Mouse (Mus musculus) brown adipose tissue, adult 24 weeks (tissue): ENCODE measurements around the gene Mul1. TPM values are rescaled to one million over a fixed set of nuclear protein-coding genes. Genes with fewer than 3 reads are reported as not detected.
"Not testable (repeated sequence)": the region's sequence is repeated elsewhere in the genome, so short reads cannot be mapped to it uniquely, and the experiment has no call there.

Source experiments
- H3K27ac ChIP-seq: fragments of 200-500 bp; replicated peaks from 2 replicates; pipeline ENCODE4 v1.5.1; 2012; ENCODE audit warnings: low read depth, mild to moderate bottlenecking, low read length
- H3K4me1 ChIP-seq: fragments of 200-500 bp; 2 replicates; pipeline ENCODE4 v1.6.1; 2012; ENCODE audit warnings: low read length, mixed read lengths; ENCODE audit not compliant: control insufficient read depth, insufficient read depth, insufficient read length
- H3K4me3 ChIP-seq: fragments of 200-500 bp; 2 replicates; pipeline ENCODE4 v1.5.1; 2012; ENCODE audit warnings: low read depth, mild to moderate bottlenecking, low read length, moderate library complexity; ENCODE audit not compliant: insufficient read depth
- polyA plus RNA-seq: library from polyadenylated mRNA; stranded (reverse); fragments of >200 nt; gene quantifications from 2 replicates; pipeline ENCODE4 v1.2.4, GENCODE M21; 2012; ENCODE audit not compliant: missing spikeins, insufficient read depth, insufficient read length

Mul1 gene
- polyA plus RNA-seq, 1 experiment = 29.9 TPM

DNA sequence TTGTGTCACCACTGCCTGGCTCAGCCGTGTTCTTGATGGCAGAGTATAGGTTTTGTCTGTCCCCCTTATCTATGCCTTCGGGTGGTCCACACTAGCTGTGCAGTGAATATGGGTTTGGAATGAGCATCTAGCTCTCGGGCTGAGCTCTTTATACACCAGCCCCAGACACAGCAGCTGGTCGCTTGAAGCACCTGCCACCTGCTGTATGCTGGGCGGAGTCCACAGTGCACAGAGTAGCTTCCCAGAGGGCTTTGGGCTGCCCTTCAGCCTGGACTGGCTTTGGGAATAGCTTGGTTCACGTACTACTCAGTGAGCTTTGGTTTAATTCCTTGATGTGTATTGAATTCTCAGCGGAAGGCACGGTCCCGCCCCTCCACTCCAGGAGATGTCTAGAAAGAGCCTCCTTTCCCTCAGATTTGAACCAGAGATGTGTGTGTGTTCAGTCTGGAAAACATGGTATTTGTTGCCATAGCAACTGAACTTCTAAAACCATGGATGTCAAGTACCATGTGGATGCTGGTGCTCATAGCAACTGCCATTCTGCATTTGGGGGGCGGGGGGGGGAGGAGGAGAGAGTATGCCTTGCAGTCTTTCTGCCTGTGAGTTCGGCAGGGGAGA lies 16.0 kb upstream of the Mul1 start:
- Histone ChIP-seq H3K4me3 (no peak overlapping the region), H3K27ac (no peak overlapping the region), H3K4me1 (peaks cover 5% of the 10 kb centered on the region; the same call in 1 of the 2 replicates)

GRCm38 (mm10) chr4:138425028-138425427 lies 9.4 kb upstream of the Mul1 start:
- H3K27ac ChIP-seq = no peak overlapping the region
- H3K4me1 ChIP-seq = no peaks in the 10 kb centered on the region
- H3K4me3 ChIP-seq = no peak overlapping the region

GRCm38 (mm10) chr4:138425604-138426003 lies 8.9 kb upstream of the Mul1 start:
- H3K4me1 ChIP-seq, H3K4me3 ChIP-seq: not testable (repeated sequence)

GRCm38 (mm10) chr4:138426778-138427705 lies 7.4 kb upstream of the Mul1 start:
- H3K4me1 ChIP-seq = no peaks in the 10 kb centered on the region
- H3K27ac ChIP-seq = no peak overlapping the region
- peak overlapping the region; percentile 24 for H3K4me3 ChIP-seq

More at GRCm38 (mm10) chr4:138425604-138426003, 8.9 kb upstream of the Mul1 start:
- not testable (repeated sequence) for H3K27ac ChIP-seq

DNA sequence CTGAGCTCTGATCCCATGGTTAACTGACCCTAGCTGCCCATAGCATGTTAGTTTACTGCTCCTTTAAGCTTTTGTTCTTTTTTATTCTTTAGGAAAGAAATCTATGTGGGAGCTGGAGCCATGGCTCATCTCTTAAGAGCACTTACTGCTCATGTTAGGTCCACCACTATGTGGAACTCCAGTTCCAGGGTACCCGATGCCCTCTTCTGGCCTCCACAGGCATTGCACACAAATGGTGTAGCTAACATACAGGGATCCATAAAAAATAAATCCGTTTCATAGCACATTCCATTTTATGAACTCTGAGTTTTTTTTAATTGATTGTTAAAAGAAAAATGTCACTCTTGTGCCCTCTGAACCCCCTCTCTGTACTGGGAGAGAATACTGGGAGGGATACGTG lies 4.7 kb upstream of the Mul1 start:
- H3K4me3 ChIP-seq = no peak overlapping the region
- no peak overlapping the region for H3K27ac ChIP-seq
- H3K4me1 ChIP-seq = no peaks in the 10 kb centered on the region

DNA sequence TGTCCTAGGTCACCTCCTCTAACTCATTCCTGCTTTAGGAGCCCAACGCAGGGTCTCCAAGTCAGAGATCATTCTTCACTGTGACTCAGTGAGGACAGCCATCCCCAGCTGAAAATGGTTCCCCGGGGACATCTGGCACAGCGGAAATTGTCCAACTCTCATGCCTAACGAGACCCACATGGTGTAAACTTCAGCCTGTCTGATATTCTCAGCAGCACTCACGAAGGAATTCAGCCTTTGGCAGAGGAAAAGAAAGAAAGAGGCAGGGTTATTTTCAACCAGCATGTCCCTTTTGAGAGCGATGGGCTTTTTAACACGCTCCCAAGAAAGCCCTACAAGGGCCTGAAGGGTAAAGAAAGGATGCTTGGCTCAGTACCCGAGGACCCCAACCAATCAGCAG lies 3.1 kb upstream of the Mul1 start:
- Histone ChIP-seq H3K4me3 (no peak overlapping the region), H3K4me1 (no peaks in the 10 kb centered on the region), H3K27ac (no peak overlapping the region)

GRCm38 (mm10) chr4:138440062-138440461 lies 5.6 kb downstream of the Mul1 start:
- Histone ChIP-seq H3K4me3 (no peak overlapping the region), H3K4me1 (no peaks in the 10 kb centered on the region), H3K27ac (no peak overlapping the region)

DNA sequence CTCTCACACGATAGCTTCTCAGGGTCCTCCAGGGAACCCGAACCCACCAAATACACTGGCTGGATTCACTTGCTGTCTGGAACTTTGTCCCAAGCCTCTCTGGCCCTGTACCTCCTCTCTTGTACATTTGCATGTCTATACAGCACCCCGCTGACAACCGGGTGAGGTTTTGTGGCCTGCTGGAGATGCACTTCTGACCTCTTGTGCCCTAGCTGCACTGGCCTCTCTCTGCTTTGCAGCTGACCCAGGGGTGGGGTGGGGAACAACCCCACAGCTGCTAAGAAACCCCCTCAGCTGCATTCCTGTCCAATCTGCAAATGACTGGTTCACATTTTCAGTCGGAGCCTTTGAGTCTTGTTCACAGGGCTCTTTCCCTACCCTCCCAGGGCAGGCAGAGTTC lies 10.5 kb downstream of the Mul1 start:
- no peak overlapping the region for H3K27ac ChIP-seq
- H3K4me3 ChIP-seq = no peak overlapping the region
- H3K4me1 ChIP-seq = no peaks in the 10 kb centered on the region

DNA sequence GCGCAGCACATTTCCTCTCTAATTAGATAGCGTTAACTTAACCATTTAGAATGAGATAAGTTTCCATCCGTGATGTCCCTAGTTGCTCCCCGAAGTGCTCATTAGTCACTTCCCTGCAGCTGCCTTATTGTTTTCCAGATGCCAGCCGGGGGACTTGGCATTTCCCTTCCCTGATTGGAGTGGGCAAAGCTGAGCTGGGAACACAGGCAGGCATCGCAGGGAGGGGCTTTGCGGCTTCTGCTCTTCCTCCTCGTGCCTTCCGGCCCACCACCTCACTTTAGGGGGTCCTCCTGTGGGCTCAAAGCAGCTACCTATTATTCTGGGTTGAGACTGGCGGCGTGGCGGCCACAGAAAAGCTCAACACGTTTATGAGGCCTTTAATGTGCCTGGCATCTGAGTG lies 12.5 kb downstream of the Mul1 start:
- Histone ChIP-seq H3K4me1 (no peaks in the 10 kb centered on the region), H3K27ac (no peak overlapping the region), H3K4me3 (no peak overlapping the region)

DNA sequence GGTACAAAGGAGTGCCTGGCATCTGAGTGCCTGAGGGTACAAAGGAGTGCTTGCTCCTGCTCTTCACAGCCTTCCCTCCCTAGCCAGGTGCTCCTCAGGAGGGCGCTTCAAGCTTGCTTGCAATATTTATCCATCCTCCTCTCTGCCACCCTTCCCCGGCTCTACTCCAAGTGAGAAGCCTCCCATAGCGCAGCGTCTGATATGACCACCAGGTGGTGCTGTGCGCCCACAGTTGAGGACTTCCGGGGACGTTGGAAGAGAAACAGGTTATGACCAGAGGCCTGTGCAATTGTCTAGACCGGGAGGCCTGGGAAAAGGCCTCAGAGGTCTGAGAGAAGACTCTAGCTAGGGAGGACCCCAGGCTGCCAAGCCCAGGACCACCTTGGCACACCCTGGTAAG lies 12.9 kb downstream of the Mul1 start:
- Histone ChIP-seq H3K27ac (no peak overlapping the region), H3K4me1 (no peaks in the 10 kb centered on the region), H3K4me3 (no peak overlapping the region)

DNA sequence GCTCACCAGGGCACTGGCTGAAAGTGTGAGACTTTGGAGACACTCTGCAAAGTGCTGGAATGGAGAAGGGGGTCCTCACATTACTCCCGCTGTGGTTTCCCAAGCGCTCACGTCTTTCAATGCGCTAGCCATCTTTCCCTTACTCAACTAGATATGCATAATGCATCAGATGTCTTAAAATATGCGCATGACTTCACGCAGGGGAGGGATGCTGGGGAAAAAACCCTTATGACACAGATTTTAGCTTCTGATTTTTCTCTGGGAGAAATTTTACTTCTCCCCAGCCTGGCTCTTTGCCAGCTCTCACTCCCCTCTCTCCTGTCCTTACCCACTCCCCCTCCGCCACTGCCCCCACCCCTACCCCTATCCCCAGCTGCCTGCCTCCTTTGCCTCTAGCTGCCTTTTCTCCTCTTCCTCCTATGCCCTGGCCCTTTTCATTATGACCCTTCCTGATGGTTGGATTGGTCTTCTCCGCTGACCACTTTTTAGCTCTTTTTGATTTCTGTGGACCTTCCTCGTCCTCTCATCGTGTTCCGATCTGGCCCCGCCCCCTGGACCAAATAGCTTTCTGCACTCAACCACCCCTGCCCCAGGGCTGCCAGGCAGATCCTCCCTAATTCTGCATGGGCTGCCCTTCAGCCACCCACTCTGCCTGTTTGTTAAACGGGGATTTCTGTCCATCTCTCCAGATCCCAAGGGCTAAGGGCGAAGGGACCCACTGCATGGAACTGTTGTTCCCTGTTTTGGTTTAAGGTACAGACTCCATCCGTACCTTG lies 13.5 kb downstream of the Mul1 start:
- Histone ChIP-seq H3K27ac (no peak overlapping the region), H3K4me3 (no peak overlapping the region), H3K4me1 (no peaks in the 10 kb centered on the region)

DNA sequence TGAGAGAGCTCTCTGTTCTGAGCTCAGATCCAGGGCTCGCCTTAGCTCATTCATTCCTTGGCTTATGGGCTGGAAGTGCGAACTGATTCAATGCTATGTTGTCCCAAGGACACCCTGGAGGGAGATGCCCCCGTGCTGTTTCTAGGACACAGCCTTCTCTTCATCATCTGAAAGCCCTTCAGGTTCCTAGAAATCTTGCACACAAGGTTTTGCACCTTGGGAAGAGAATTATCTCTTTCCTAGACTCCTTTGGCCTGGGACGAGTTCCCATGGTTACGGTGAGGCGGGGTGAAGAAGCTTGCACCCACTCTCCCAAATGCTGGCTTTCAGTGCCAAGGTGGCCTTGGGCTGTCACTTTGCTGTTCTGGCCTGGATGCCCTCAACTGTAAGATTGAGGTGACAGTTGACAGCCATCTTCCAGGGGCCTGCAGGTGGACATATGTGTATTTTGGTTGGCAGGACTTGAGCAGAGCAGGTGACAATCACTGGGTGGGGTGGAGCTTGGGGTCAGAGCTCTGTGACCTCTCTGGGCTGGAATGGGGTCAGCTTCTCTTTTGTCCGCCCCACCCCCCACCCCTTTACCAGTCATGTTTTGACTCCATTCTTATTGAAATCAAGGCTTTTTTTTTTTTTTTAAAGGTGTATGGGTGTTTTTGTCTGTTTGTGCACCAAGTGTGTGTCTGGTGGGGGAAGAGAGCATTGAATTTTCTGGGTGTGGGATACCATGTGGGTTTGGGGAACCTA lies 14.6 kb downstream of the Mul1 start:
- Histone ChIP-seq H3K4me3 (no peak overlapping the region), H3K27ac (no peak overlapping the region)

DNA sequence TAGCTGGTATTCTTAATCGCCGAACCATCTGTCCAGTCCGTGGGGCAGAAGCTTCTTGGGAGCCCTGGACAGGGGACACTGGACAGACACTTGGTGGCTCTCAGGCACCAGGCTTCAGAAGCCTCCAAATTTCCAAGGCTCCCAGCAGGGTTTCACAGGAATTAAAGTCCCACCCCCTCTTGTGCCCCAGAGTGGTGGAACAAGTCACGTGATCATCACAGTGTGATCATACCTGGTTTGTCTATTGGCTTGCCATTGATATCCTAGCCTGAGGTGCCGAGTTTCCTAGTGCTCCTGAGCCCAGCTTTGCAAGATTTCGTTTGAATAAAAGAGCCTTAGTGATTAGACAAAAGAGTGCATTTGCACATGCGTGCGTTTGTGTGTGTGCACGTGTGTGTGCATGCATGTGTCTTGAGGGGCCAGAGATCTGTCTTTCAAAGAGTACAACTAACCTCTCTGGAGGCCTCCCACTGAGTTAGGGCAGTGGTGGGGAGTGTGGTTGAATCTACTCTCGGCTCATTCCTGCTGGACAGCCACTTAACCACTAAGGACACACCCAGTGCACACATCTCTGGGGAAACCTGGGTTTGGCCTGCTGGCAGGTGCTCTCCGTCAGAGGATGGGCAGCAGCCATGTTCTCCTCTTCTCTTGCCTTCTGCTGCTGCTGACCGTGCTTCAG lies 15.3 kb downstream of the Mul1 start:
- Histone ChIP-seq H3K4me3 (no peak overlapping the region), H3K4me1 (no peaks in the 10 kb centered on the region), H3K27ac (no peak overlapping the region)

More for the DNA sequence above, 14.6 kb downstream of the Mul1 start:
- H3K4me1 ChIP-seq = no peaks in the 10 kb centered on the region

GRCm38 (mm10) chr4:138452306-138453096 lies 18.0 kb downstream of the Mul1 start:
- H3K4me1 ChIP-seq = no peaks in the 10 kb centered on the region
- H3K4me3 ChIP-seq = no peak overlapping the region
- no peak overlapping the region for H3K27ac ChIP-seq
